Mouse (Mus musculus) left cerebral cortex, postnatal 4 days (tissue): ENCODE results near the gene Pgrmc1. TPM values are rescaled to one million over a fixed set of nuclear protein-coding genes. Genes with fewer than 3 reads are reported as not detected.

Source experiments
- DNase-seq: peaks from one replicate; pipeline ENCODE4 v3.0.0-alpha.2; 2022
- intact Hi-C: fragments of 180-260 bp; cut with DNase I; formaldehyde crosslinking; loops from one replicate; pipeline ENCODE4 v1.15.1; 2025
- total RNA-seq, 2 experiments: library from RNA; stranded (reverse); gene quantifications; 2 replicates each; pipeline ENCODE4 v1.2.3; 2021

The Pgrmc1 gene
- total RNA-seq, 2 experiments from 2014 or later: 273 to 292 TPM

GRCm38 (mm10) chrX:36600066-36600465, 2.1 kb downstream of the Pgrmc1 start:
- no peak for DNase-seq
- intact Hi-C loops: no loop called here

DNA sequence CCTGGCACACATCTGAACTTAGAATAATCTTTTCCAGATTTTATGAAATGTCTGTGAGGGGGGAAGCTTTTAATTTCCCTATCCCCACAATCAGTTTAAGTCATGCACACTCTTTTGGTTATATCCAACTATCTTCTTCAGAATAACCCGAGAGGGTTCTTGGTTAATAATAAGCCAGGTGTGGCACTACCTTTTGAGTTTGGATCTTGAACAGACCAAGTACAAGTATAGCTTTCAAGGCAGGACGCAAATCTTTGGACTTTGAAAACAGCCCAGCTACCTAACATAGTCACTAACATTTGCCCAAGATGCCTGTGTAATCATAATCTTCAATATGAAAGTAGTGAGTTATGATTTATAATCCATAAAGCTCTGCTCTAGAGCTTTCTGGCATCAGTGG, 4.9 kb downstream of the Pgrmc1 start:
- intact Hi-C loops: no loop called here
- DNase-seq: no peak

DNA sequence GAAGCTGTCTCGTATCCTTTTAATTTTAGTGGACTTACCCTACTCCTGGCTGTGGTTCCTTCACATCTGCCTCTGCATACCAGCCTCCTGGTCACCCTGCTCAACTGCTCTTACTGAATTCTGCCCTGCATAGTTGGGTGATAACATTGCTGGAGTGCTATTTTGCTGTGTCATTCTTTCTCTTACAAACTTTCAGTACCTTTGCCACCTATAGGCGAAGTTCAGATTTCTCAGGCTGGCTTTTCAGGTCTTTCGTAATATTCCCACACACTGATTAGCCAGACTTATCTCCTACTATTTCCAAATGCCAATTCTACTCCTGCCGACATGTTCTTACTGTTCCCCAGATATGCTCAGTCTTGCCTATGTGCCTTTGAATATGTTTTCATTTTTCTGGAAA, 6.0 kb downstream of the Pgrmc1 start:
- no peak for DNase-seq
- intact Hi-C loops: no loop called here

DNA sequence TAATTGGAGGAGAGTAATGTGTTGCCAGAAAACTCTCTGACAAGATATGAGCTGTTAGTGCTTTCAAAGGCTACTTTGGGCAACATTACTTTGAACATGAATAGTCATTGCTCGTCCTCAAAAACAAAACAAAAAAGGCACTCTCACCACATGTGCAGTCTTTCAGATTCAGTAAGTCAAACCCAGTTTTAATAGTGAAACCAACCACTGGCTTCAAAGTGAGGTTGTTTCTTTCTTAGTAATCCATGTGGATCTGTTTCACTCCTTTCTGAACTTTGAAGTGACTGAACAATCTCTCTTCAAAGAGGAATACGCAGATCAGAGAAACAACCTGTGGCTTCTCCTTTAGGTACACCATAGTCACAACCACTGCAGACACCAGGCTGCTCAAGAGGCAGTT, 11.1 kb downstream of the Pgrmc1 start:
- intact Hi-C loops: no loop called here

GRCm38 (mm10) chrX:36628102-36628501, 30.1 kb downstream of the Pgrmc1 start:
- DNase-seq: no peak
- intact Hi-C loops: loop anchor here (10.0 kb wide), 1 partner anchor 457 kb away; the partner anchor contains the start of gene Rpl39

More for the DNA sequence above, 11.1 kb downstream of the Pgrmc1 start:
- no peak for DNase-seq

DNA sequence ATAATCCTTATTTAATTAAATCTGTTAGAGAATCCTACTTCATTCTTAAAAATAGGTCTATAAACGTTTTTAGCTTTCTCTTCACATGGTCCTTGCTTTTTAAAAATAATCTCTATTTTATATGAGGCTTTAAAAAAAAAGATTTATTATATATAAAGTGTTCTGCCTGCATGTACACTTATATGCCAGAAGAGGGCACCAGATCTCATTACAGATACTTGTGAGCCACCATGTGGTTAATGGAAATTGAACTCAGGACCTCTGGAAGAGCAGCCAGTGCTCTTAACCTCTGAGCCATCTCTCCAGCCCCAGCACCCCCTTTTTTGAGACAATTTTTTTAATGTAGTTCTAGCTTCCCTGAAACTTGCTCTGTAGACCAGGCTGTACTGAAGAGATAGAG, 32.8 kb downstream of the Pgrmc1 start:
- intact Hi-C loops: loop anchor here (10.0 kb wide), 1 partner anchor 274 kb away; the partner anchor contains the start of gene Nkrf
- no peak for DNase-seq

- intact Hi-C loops: no loop called here
- peak; percentile 20 for DNase-seq
Measured at GRCm38 (mm10) chrX:36640046-36640445, 42.0 kb downstream of the Pgrmc1 start.

DNA sequence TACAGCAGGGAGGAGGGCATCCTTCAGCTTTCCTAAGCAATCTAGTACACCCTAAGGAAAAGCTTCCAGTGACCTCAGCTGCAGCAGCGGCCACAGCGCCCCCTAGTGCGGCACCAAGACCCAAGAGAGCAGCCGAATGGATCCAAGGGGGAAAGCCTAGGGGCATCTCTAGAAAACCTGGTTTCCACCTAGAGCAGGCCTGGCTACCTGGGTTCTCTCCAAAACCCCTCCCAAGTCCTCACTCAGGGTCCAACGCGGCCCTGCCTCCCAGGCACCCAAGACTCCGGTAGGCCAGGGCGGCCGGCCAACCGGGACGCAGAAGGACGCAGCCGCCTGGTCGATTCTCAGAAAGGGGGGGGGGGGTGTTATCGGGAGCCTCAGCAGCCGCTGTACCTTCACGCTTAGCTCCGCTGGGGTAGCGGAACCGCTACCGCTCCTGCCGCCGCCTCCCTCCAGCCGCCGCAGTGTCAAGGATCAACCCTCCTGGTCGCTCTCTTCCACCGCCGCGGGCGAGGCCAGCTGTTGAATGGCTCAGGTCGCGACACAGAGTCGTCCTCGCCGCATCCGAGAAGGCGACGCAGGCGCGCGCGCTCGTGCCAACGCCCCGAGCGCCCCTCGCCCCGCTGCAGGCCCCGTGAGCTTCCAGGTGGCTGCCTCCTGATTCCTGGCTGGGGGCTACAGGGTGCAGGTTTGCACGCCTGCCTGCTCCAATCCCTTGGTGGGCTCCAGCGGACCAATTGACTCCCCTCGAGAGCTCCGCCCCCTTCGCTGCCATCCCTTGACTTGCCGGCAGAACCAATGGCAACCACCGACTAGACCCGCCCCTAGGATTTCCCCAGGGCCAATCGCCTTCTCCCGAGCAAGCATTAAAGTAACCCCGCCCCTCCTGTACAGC, 46.9 kb downstream of the Pgrmc1 start, which contains the start of gene Akap17b:
TSS of gene Akap17b (minus strand) at position 739 of the 895 bp plus-strand sequence.
- intact Hi-C loops: no loop called here

More for the DNA sequence above, 46.9 kb downstream of the Pgrmc1 start, which contains the start of gene Akap17b:
- peak; percentile 90 for DNase-seq

Other genes with a start within 250 kb of the Pgrmc1 start
- gene Gm6268, start 196.9 kb upstream of the Pgrmc1 start, total RNA-seq: not detected
- not detected for gene Gm14569, start 106.4 kb upstream of the Pgrmc1 start, total RNA-seq
- gene Akap17b, start 47.2 kb downstream of the Pgrmc1 start, total RNA-seq: 10 to 100 TPM in 1 of 2 experiments, 1 to 10 TPM in 1; 9.8 to 10.1 TPM
- gene Slc25a43, start 145.5 kb downstream of the Pgrmc1 start, total RNA-seq: not detected
- 100 to 1,000 TPM; 265 to 267 TPM for gene Slc25a5, start 197.4 kb downstream of the Pgrmc1 start, total RNA-seq